Mouse (Mus musculus): ENCODE measurements around the gene Pgs1. TPM values are rescaled to one million over a fixed set of nuclear protein-coding genes. Genes with fewer than 3 reads are reported as not detected.

Pgs1 gene
- polyA plus RNA-seq, 1 experiment from 2014 or later, result 88.6 TPM

DNA sequence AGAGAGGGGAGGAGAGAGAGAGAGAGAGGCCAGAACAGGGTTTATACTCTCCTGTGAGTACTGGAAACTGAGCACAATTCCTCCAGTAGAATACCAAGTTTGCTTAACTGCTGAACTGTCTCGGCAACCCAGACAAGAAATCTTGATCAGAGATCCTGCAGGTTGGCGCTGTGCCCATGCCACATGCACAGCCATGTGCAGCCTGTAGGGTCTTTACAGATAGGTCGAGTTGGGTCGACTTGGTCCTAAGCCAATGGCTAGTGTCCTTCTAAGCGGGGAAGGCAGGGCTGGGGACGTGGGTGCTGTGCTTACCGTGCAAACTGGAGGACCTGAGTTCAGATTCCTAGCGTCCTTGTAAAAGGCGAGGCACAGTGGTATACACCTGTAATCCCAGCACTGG is 31.3 kb upstream of the Pgs1 start:
- DNase-seq (ENCODE audit: low spot score) (no peak), ATAC-seq (no peak)
- no peak for TF ChIP-seq EP300 (IDR thresholded peaks at IDR 0.05)
- TF ChIP-seq CTCF (IDR thresholded peaks at IDR 0.05), result no peak
- no peaks in the 10 kb centered on the region for H3K36me3 ChIP-seq (ENCODE audit: insufficient read depth, low read length)
- 61% methylated on average over 9 of the region's 9 CpGs for WGBS
- H3K4me3 ChIP-seq (ENCODE audit: low read depth, low read length), result no peak overlapping the region
- no peaks in the 10 kb centered on the region for H3K27me3 ChIP-seq (replicated peaks; ENCODE audit: insufficient read depth, low read length)
- H3K4me1 ChIP-seq (ENCODE audit: insufficient read depth, low read depth, low read length), result peaks cover 22% of the 10 kb centered on the region; the same call in 1 of the 2 replicates
- H3K9me3 ChIP-seq (ENCODE audit: low read length), result no peaks in the 10 kb centered on the region
- 0 out of 2 replicates have a peak overlapping the region, but pooled peaks have one; percentile 49 for H3K27ac ChIP-seq (ENCODE audit: low read length)
- no peak overlapping the region for H3K4me2 ChIP-seq (replicated peaks; ENCODE audit: low read depth, low read length)
- H3K9ac ChIP-seq (replicated peaks; ENCODE audit: low read depth), result no peak overlapping the region

DNA sequence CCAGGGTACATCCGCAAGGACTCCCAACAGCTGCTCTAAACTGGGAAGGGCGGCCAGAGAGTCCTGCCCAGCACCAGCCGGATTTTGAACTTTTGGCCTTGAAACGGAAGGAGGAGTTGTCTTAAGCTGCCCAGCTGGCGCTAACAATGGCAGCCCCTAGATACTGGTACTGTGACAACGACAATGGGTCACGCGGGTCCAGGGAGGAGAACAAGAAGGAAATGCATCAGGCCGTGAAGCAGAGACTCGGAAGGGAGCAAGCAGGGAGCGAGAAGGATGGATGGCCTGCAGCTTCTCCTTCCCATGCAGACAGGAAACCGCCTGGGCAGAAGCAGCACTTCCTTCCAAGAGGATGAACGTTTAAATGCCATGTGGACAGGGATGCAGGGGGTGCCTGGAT is 30.5 kb upstream of the Pgs1 start:
- no peak for TF ChIP-seq CTCF (IDR thresholded peaks at IDR 0.05)
- TF ChIP-seq EP300 (IDR thresholded peaks at IDR 0.05), result peak; percentile 72
- H3K27me3 ChIP-seq (replicated peaks; ENCODE audit: insufficient read depth, low read length), result no peaks in the 10 kb centered on the region
- H3K9ac ChIP-seq (replicated peaks; ENCODE audit: low read depth), result no peak overlapping the region
- peak overlapping the region; percentile 49; the same call in 1 of the 2 replicates for H3K27ac ChIP-seq (ENCODE audit: low read length)
- H3K4me2 ChIP-seq (replicated peaks; ENCODE audit: low read depth, low read length), result no peak overlapping the region
- peaks cover 23% of the 10 kb centered on the region; the same call in 1 of the 2 replicates for H3K4me1 ChIP-seq (ENCODE audit: insufficient read depth, low read depth, low read length)
- H3K4me3 ChIP-seq (ENCODE audit: low read depth, low read length), result no peak overlapping the region
- WGBS, result 44% methylated on average over 13 of the region's 13 CpGs
- peak; percentile 69 for ATAC-seq
- no peaks in the 10 kb centered on the region for H3K36me3 ChIP-seq (ENCODE audit: insufficient read depth, low read length)
- H3K9me3 ChIP-seq (ENCODE audit: low read length), result no peaks in the 10 kb centered on the region
- DNase-seq (ENCODE audit: low spot score), result peak; percentile 80

DNA sequence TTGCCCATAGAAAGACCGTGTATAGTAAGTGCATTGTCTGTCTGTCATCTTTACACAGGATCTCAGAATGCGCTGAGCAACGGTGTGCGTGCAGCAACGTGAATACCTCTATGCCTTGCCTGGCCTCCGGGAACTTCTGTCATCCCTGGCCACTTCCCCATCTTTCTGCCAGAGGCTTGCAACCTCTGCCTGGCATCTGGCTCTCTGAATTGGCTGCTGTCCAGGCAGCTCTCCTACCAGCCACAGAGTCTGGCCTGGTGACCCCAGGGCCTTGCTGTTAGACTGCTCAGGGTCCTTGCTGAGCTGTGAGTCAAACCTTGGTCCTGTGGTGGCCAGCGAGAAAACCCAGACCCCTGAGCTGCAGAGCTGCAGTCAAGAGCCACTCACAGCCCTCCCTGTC is 27.9 kb upstream of the Pgs1 start:
- TF ChIP-seq CTCF (IDR thresholded peaks at IDR 0.05) (no peak), EP300 (IDR thresholded peaks at IDR 0.05) (no peak)
- Histone ChIP-seq H3K36me3 (ENCODE audit: insufficient read depth, low read length) (no peaks in the 10 kb centered on the region), H3K27ac (ENCODE audit: low read length) (no peak overlapping the region), H3K9ac (replicated peaks; ENCODE audit: low read depth) (no peak overlapping the region), H3K9me3 (ENCODE audit: low read length) (no peaks in the 10 kb centered on the region), H3K27me3 (replicated peaks; ENCODE audit: insufficient read depth, low read length) (no peaks in the 10 kb centered on the region), H3K4me3 (ENCODE audit: low read depth, low read length) (no peak overlapping the region), H3K4me2 (replicated peaks; ENCODE audit: low read depth, low read length) (no peak overlapping the region), H3K4me1 (ENCODE audit: insufficient read depth, low read depth, low read length) (peaks cover 34% of the 10 kb centered on the region; the same call in 1 of the 2 replicates)
- DNase-seq (ENCODE audit: low spot score) (no peak), ATAC-seq (no peak)
- 51% methylated on average over 7 of the region's 7 CpGs for WGBS

DNA sequence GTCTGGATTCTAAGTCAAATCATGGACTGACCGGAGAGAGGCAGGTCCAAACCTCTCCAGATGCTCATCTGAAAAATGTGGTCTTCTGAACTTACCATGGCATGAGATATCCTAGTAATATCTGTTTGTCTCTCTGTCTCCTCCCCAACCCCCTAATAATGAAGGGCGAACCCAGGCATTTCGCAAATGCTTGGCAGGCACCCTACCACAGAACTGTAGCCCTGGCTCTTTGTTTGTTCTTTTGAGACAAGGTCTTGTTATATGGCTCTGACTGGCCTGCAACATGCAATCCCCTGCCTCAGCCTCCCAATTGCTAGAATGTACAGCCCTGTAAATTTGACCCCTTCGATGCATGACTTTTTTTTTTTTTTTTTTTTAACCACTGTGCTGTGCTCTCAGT is 26.9 kb upstream of the Pgs1 start:
- no peaks in the 10 kb centered on the region for H3K36me3 ChIP-seq (ENCODE audit: insufficient read depth, low read length)
- no peak overlapping the region for H3K4me2 ChIP-seq (replicated peaks; ENCODE audit: low read depth, low read length)
- 75% methylated on average over 4 of the region's 4 CpGs for WGBS
- H3K9ac ChIP-seq (replicated peaks; ENCODE audit: low read depth), result no peak overlapping the region
- H3K4me1 ChIP-seq (ENCODE audit: insufficient read depth, low read depth, low read length), result peaks cover 40% of the 10 kb centered on the region; the same call in 1 of the 2 replicates
- no peaks in the 10 kb centered on the region for H3K9me3 ChIP-seq (ENCODE audit: low read length)
- TF ChIP-seq CTCF (IDR thresholded peaks at IDR 0.05) (no peak), EP300 (IDR thresholded peaks at IDR 0.05) (no peak)
- H3K4me3 ChIP-seq (ENCODE audit: low read depth, low read length), result no peak overlapping the region
- DNase-seq (ENCODE audit: low spot score) (no peak), ATAC-seq (no peak)
- no peaks in the 10 kb centered on the region for H3K27me3 ChIP-seq (replicated peaks; ENCODE audit: insufficient read depth, low read length)
- H3K27ac ChIP-seq (ENCODE audit: low read length), result no peak overlapping the region

DNA sequence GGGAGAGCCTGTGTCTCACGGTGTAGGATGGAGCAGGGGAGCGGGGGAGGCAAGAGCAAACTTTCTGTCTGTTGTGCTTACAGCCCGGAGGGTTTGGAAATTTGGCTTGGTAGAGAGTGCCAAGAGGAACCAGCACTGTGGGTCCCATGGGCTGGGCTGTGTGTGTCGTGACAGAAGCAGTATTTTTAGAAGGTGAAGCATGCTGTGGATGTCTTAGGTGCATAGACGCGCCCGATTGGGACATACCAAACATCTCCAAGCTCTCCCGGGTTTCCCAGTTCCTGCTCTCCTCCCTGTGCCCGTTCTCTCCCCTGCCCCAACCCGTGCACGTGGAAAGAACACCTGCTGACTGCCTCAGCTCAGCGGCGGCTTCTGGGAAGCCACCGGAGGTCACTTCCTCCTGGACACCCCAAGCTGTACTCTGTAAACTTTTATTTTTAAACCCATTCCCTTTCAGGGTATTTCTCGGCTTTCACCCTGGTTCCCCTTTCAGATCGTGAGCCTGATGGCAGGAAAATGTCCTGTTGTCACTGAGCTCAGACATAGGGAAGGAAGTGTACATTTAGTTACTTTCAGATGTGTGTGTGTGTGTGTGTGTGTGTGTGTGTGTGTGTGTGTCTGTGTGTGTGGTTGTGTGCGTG is 26.2 kb upstream of the Pgs1 start:
- H3K27me3 ChIP-seq (replicated peaks; ENCODE audit: insufficient read depth, low read length), result no peaks in the 10 kb centered on the region
- DNase-seq (ENCODE audit: low spot score), result no peak
- peaks cover 42% of the 10 kb centered on the region; the same call in 1 of the 2 replicates for H3K4me1 ChIP-seq (ENCODE audit: insufficient read depth, low read depth, low read length)
- WGBS, result 38% methylated on average over 17 of the region's 17 CpGs
- no peak overlapping the region for H3K4me2 ChIP-seq (replicated peaks; ENCODE audit: low read depth, low read length)
- peak overlapping the region; percentile 16; the same call in 1 of the 2 replicates for H3K27ac ChIP-seq (ENCODE audit: low read length)
- no peaks in the 10 kb centered on the region for H3K36me3 ChIP-seq (ENCODE audit: insufficient read depth, low read length)
- no peak for ATAC-seq
- no peak for TF ChIP-seq CTCF (IDR thresholded peaks at IDR 0.05)
- TF ChIP-seq EP300 (IDR thresholded peaks at IDR 0.05), result no peak
- H3K9me3 ChIP-seq (ENCODE audit: low read length), result no peaks in the 10 kb centered on the region
- H3K9ac ChIP-seq (replicated peaks; ENCODE audit: low read depth), result no peak overlapping the region
- H3K4me3 ChIP-seq (ENCODE audit: low read depth, low read length), result no peak overlapping the region

DNA sequence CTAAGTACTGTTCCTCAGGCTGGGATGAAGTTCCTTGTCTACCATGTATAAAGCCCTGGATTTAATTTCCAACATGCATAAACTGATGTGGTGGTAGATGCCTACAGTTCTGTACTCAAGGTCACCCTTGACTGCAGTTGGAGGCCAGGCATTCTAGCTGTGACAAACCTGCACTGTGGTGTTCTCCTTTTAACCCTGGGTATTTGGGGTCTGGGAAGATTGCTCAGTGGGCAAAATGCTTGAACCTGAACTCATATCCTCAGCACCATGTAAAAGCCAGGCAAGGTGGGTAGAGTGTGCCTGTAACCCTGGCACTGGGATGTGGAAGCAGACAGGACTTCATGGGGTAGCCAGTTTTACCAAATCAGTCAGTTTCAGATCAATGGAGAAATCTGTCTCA is 25.5 kb upstream of the Pgs1 start:
- H3K36me3 ChIP-seq (ENCODE audit: insufficient read depth, low read length), result no peaks in the 10 kb centered on the region
- H3K4me1 ChIP-seq (ENCODE audit: insufficient read depth, low read depth, low read length), result peaks cover 47% of the 10 kb centered on the region; the same call in 1 of the 2 replicates
- H3K4me3 ChIP-seq (ENCODE audit: low read depth, low read length), result no peak overlapping the region
- DNase-seq (ENCODE audit: low spot score), result no peak
- no peaks in the 10 kb centered on the region for H3K27me3 ChIP-seq (replicated peaks; ENCODE audit: insufficient read depth, low read length)
- peak overlapping the region; percentile 32; the same call in 1 of the 2 replicates for H3K27ac ChIP-seq (ENCODE audit: low read length)
- H3K9ac ChIP-seq (replicated peaks; ENCODE audit: low read depth), result no peak overlapping the region
- no peak for ATAC-seq
- H3K4me2 ChIP-seq (replicated peaks; ENCODE audit: low read depth, low read length), result no peak overlapping the region
- no peak for TF ChIP-seq CTCF (IDR thresholded peaks at IDR 0.05)
- H3K9me3 ChIP-seq (ENCODE audit: low read length), result no peaks in the 10 kb centered on the region
